Mouse (Mus musculus) brain, embryonic 14.5 days (tissue): Measurements from ENCODE around the gene Lmtk3. TPM values are rescaled to one million over a fixed set of nuclear protein-coding genes. Genes with fewer than 3 reads are reported as not detected.

Experiments
- DNase-seq: peaks from one replicate; pipeline ENCODE4 v3.0.0-alpha.2; 2011; ENCODE audit warnings: low read depth
- CTCF ChIP-seq: fragments of 200-500 bp; IDR thresholded peaks from 2 replicates; pipeline ENCODE4 v1.5.1; 2012; ENCODE audit warnings: inconsistent platforms, mild to moderate bottlenecking, moderate library complexity, borderline replicate concordance; ENCODE audit not compliant: insufficient read depth, insufficient read length; ENCODE audit errors: extremely low read depth
- POLR2A ChIP-seq: fragments of 200-500 bp; IDR thresholded peaks from 2 replicates; pipeline ENCODE4 v1.6.1; 2012; ENCODE audit warnings: mild to moderate bottlenecking, inconsistent platforms, borderline replicate concordance; ENCODE audit not compliant: poor library complexity, insufficient read depth, insufficient read length, severe bottlenecking; ENCODE audit errors: extremely low read depth
- polyA plus RNA-seq: library from polyadenylated mRNA; depleted of rRNA; stranded (reverse); fragments of >200 nt; gene quantifications from 2 replicates; pipeline ENCODE4 v1.2.3, GENCODE M21; 2012

The Lmtk3 gene
- polyA plus RNA-seq, 1 experiment, result 336 TPM

- TF ChIP-seq CTCF (no peak), POLR2A (peak; percentile 62; the same call in 1 of the 2 replicates)
- DNase-seq, result peak; percentile 99
Observed at GRCm38 (mm10) chr7:45784524-45785372, 1.2 kb downstream of the Lmtk3 start, which contains the start of gene Sult2b1. TSS of gene Sult2b1 (minus strand) at chr7:45784669.

DNA sequence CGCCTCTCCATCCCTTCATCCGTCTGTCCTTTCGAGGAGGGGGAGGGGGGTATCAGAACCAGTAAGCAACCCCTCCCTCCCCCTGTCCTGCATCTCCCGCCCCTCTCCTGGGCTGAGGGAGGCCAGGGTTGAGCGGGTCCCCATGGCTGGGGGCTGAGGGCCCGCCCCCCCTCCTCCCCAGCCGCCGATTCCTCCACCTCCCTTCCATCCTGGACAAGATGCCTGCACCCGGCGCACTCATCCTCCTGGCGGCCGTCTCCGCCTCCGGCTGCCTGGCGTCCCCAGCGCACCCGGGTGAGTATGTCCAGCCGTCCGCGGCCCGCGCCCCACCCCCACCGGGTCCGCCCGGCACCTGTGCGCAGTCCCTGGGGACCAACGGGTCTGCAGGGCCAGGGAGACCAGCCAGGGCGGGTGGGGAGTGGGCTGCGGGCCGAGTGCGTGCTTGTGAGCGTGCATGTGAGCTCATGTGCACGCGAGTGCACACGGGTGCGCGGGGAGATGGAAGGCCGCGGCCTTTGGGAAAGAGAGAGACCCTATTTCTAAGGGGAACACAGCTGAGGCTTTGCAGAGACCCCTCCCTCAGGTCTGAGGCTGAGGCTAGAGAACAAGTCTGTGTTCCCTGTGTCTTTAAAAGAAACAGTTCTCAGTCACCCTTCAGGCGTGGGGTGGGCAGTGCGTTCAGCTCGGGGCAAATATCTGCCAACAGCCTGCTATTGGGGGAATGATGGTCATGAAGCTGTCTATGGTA, 2.0 kb downstream of the Lmtk3 start:
- TF ChIP-seq POLR2A, result no peak
- 0 out of 2 replicates have a peak, but pooled peaks have one; percentile 11 for TF ChIP-seq CTCF
- DNase-seq, result no peak

DNA sequence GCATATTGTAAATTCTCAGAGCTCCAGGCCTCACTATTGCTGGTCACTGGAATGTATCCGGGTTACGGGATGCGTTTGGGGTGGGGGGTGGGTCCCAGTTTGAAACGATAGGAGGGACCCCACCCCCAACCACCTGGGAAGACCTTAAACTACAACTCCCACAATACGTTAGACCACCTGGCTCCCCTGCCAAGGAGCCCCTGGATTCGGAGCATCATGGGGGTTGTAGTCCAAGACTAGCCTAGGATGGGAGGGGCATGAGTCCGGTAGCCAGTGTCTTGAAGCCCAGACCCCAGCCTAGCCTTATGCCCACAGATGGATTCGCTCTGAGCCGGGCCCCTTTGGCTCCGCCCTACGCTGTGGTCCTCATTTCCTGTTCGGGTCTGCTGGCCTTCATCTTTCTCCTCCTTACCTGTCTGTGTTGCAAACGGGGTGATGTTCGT, 2.6 kb downstream of the Lmtk3 start:
- TF ChIP-seq CTCF (no peak), POLR2A (no peak)
- DNase-seq, result peak; percentile 92

DNA sequence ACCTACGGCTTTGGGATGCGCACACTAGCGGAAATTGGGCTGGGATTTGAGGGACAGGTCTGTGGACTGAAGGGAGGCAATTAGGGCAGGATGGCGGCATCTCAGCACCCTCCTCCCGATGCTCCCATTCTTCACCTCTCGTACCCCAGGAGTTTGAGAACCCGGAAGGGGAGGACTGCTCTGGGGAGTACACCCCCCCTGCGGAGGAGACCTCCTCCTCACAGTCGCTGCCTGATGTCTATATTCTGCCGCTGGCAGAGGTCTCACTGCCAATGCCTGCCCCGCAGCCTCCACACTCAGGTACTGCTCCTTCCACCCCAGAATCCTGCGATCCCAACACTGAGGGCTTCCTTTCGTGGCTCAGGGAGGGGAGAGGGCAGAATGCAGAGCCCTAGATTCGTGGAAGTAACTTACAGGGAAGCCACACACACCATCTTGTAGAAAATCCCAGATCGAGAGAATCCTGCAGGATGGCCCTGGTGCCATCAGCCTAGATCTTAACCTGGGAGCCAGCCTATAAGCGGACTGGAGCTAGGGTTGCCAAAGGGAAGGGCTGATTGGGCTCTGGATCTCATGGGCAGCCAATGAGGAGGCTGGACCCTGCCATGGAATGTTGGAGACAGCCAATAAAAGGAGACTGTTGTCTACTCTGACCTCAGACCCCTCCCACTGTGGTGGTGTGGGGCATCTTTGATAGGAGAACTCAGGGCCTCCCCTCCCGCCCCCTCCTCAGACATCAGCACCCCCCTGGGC, 3.3 kb downstream of the Lmtk3 start:
- TF ChIP-seq CTCF (no peak), POLR2A (no peak)
- peak; percentile 84 for DNase-seq

DNA sequence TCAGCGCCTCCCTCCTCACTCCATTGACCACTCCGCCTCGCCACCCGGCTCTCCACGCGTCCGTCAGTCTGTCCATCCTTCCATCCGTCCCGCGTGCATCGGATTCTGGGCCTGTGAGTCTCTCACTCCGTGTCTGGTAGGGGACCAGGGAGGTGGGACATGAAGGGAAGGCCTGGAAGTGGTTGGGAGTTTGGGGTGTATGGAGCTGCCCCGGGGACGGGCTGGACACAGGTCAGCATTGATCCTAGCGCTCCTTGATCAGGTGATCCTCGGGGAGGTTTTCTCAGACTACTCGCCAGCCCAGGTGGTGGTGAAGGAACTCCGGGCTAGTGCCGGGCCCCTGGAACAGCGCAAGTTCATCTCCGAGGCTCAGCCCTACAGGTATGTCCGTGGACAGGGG, 4.1 kb downstream of the Lmtk3 start:
- no peak for DNase-seq

GRCm38 (mm10) chr7:45790721-45791120, 7.2 kb downstream of the Lmtk3 start:
- DNase-seq, result no peak
- TF ChIP-seq CTCF (no peak), POLR2A (no peak)

More for the DNA sequence above, 4.1 kb downstream of the Lmtk3 start:
- TF ChIP-seq POLR2A (no peak), CTCF (no peak)

- TF ChIP-seq POLR2A, result no peak
- no peak for TF ChIP-seq CTCF
- DNase-seq, result peak; percentile 22
Observed at GRCm38 (mm10) chr7:45791756-45792490, 8.4 kb downstream of the Lmtk3 start.

DNA sequence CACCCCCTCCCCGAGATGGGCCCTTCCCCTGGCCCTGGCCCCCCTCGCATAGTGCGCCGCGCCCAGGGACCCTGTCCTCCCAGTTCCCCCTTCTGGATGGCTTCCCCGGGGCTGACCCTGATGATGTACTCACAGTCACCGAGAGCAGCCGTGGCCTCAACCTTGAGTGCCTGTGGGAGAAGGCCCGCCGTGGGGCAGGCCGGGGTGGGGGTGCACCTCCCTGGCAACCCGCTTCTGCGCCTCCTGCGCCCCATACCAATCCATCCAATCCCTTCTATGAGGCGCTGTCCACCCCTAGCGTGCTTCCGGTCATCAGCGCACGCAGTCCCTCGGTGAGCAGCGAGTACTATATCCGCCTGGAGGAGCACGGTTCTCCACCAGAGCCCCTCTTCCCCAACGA, 9.7 kb downstream of the Lmtk3 start:
- TF ChIP-seq POLR2A (no peak), CTCF (no peak)
- no peak for DNase-seq

- TF ChIP-seq CTCF (no peak), POLR2A (no peak)
- DNase-seq, result no peak
Observed at GRCm38 (mm10) chr7:45793969-45794585, 10.5 kb downstream of the Lmtk3 start.

DNA sequence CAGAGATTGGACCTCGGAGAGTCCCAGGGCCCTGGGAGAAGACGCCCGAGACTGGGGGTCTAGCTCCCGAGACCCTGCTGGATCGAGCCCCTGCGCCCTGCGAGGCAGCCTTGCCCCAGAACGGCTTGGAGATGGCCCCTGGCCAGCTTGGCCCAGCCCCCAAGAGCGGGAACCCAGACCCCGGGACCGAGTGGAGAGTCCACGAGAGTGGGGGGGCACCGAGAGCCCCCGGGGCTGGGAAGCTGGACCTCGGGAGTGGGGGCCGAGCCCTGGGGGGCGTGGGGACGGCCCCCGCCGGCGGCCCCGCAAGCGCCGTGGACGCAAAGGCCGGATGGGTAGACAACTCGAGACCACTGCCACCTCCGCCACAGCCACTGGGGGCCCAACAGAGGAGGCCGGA, 11.4 kb downstream of the Lmtk3 start:
- no peak for DNase-seq
- no peak for TF ChIP-seq CTCF
- no peak for TF ChIP-seq POLR2A
